Mouse (Mus musculus) heart, postnatal 0 days (tissue): Measurements from ENCODE around the gene Chrne. TPM values are rescaled to one million over a fixed set of nuclear protein-coding genes. Genes with fewer than 3 reads are reported as not detected.
"Not testable (repeated sequence)": the region's sequence is repeated elsewhere in the genome, so short reads cannot be mapped to it uniquely, and the experiment has no call there.

Experiments used
- ATAC-seq: fragments of 200-750 bp; cut with Nextera tagmentation; 2 replicates; pipeline ENCODE4 v1.8.0; 2017; ENCODE audit warnings: low read depth, moderate number of reproducible peaks, moderate library complexity; ENCODE audit not compliant: insufficient read depth
- DNase-seq: peaks from one replicate; pipeline ENCODE4 v3.0.0-alpha.2; 2016; ENCODE audit warnings: low spot score
- H3K27ac ChIP-seq: fragments of 300-500 bp; sonication (generic); 2 replicates; pipeline ENCODE4 v1.5.1; 2014; ENCODE audit warnings: low read depth, mild to moderate bottlenecking
- H3K27me3 ChIP-seq: fragments of 300-500 bp; sonication (generic); 2 replicates; pipeline ENCODE4 v1.6.1; 2014; ENCODE audit warnings: low read length, mixed read lengths; ENCODE audit not compliant: control insufficient read depth, insufficient read depth
- H3K36me3 ChIP-seq: fragments of 300-500 bp; sonication (generic); replicated peaks from 2 replicates; pipeline ENCODE4 v1.6.1; 2014; ENCODE audit warnings: low read length, mixed read lengths; ENCODE audit not compliant: control insufficient read depth, insufficient read depth
- H3K4me1 ChIP-seq: fragments of 300-500 bp; sonication (generic); 2 replicates; pipeline ENCODE4 v1.6.1; 2014; ENCODE audit warnings: antibody characterized with exemption; ENCODE audit not compliant: control insufficient read depth, insufficient read depth
- H3K4me2 ChIP-seq: fragments of 300-500 bp; sonication (generic); 2 replicates; pipeline ENCODE4 v1.6.1; 2014; ENCODE audit warnings: low read depth, mild to moderate bottlenecking, low read length, moderate library complexity
- H3K4me3 ChIP-seq: fragments of 300-500 bp; sonication (generic); 2 replicates; pipeline ENCODE4 v1.5.1; 2014; ENCODE audit warnings: low read depth, low read length
- H3K9ac ChIP-seq: fragments of 300-500 bp; sonication (generic); replicated peaks from 2 replicates; pipeline ENCODE4 v1.6.1; 2014; ENCODE audit warnings: low read depth, low read length, mixed read lengths
- H3K9me3 ChIP-seq: fragments of 300-500 bp; sonication (generic); replicated peaks from 2 replicates; pipeline ENCODE4 v1.6.1; 2016; ENCODE audit warnings: low read length; ENCODE audit not compliant: control insufficient read depth
- CTCF ChIP-seq: IDR thresholded peaks from 2 replicates; pipeline ENCODE4 v1.5.1; 2016; ENCODE audit warnings: antibody characterized with exemption, control low read depth, low read depth
- EP300 ChIP-seq: IDR thresholded peaks from 2 replicates; pipeline ENCODE4 v1.6.1; 2016; ENCODE audit warnings: antibody characterized with exemption, low read depth
- WGBS: fragments of 180-500 bp; shearing (Covaris S2); extraction: QIAGEN DNeasy Blood & Tissue Kit; methylation state at CpG from one replicate; pipeline ENCODE4 v1.1.7; 2014; 5-methylcytosine and 5-hydroxymethylcytosine counted together
- polyA plus RNA-seq: library from polyadenylated mRNA; unstranded; fragments of >200 nt; fragmentation: Nextera tagmentation; extraction: Ambion mirVana; gene quantifications from 2 replicates; pipeline ENCODE4 v1.2.1, GENCODE M21; 2015
- total RNA-seq: library from RNA; depleted of rRNA; stranded (reverse); fragments of >200 nt; gene quantifications from 2 replicates; pipeline ENCODE4 v1.2.3, GENCODE M21; 2014; ENCODE audit warnings: low replicate concordance

The Chrne gene
- total and polyA plus RNA-seq, 2 experiments from 2014 or later, result not detected

GRCm38 (mm10) chr11:70579710-70580357 lies 39.2 kb downstream of the Chrne start:
- H3K27ac ChIP-seq, result no peak overlapping the region; the same call in 1 of the 2 replicates
- ATAC-seq, result no peak
- WGBS, result 79% methylated on average over 9 of the region's 9 CpGs

GRCm38 (mm10) chr11:70578962-70579361 lies 40.1 kb downstream of the Chrne start:
- Histone ChIP-seq H3K27ac (no peak overlapping the region), H3K36me3 (no peaks in the 10 kb centered on the region), H3K9me3 (no peaks in the 10 kb centered on the region), H3K4me2 (no peak overlapping the region), H3K4me3 (no peak overlapping the region), H3K4me1 (peaks cover 17% of the 10 kb centered on the region), H3K27me3 (no peaks in the 10 kb centered on the region), H3K9ac (no peak overlapping the region)
- DNase-seq (no peak), ATAC-seq (no peak)
- 83% methylated on average over 6 of the region's 6 CpGs for WGBS
- no peak for TF ChIP-seq CTCF
- TF ChIP-seq EP300, result no peak

More at GRCm38 (mm10) chr11:70579710-70580357, 39.2 kb downstream of the Chrne start:
- H3K36me3 ChIP-seq, result no peaks in the 10 kb centered on the region
- H3K9ac ChIP-seq, result no peak overlapping the region
- TF ChIP-seq CTCF (no peak), EP300 (no peak)
- H3K4me3 ChIP-seq, result no peak overlapping the region
- H3K9me3 ChIP-seq, result no peaks in the 10 kb centered on the region
- peaks cover 24% of the 10 kb centered on the region for H3K4me1 ChIP-seq
- no peak overlapping the region for H3K4me2 ChIP-seq
- no peaks in the 10 kb centered on the region for H3K27me3 ChIP-seq
- no peak for DNase-seq

GRCm38 (mm10) chr11:70577201-70577600 lies 41.8 kb downstream of the Chrne start:
- H3K27me3 ChIP-seq, result no peaks in the 10 kb centered on the region
- no peak overlapping the region for H3K27ac ChIP-seq
- DNase-seq (no peak), ATAC-seq (no peak)
- TF ChIP-seq CTCF, result no peak
- no peak for TF ChIP-seq EP300
- peaks cover 11% of the 10 kb centered on the region for H3K4me1 ChIP-seq
- 70% methylated on average over 3 of the region's 3 CpGs for WGBS
- no peaks in the 10 kb centered on the region for H3K9me3 ChIP-seq
- H3K36me3 ChIP-seq, result no peaks in the 10 kb centered on the region
- H3K4me3 ChIP-seq, result no peak overlapping the region
- no peak overlapping the region for H3K4me2 ChIP-seq
- H3K9ac ChIP-seq, result no peak overlapping the region

- H3K4me2 ChIP-seq, result no peak overlapping the region
- DNase-seq (no peak), ATAC-seq (no peak)
- no peak for TF ChIP-seq EP300
- no peak for TF ChIP-seq CTCF
- WGBS, result 83% methylated on average over 6 of the region's 6 CpGs
- no peaks in the 10 kb centered on the region for H3K4me1 ChIP-seq
- no peak overlapping the region for H3K27ac ChIP-seq
- no peaks in the 10 kb centered on the region for H3K36me3 ChIP-seq
- no peaks in the 10 kb centered on the region for H3K9me3 ChIP-seq
- no peaks in the 10 kb centered on the region for H3K27me3 ChIP-seq
- H3K4me3 ChIP-seq, result no peak overlapping the region
- H3K9ac ChIP-seq, result no peak overlapping the region
Measured at GRCm38 (mm10) chr11:70573872-70574271, 45.1 kb downstream of the Chrne start.

GRCm38 (mm10) chr11:70572348-70572902 lies 46.6 kb downstream of the Chrne start:
- TF ChIP-seq CTCF (no peak), EP300 (no peak)
- H3K4me2 ChIP-seq, result no peak overlapping the region
- H3K27me3 ChIP-seq, result no peaks in the 10 kb centered on the region
- H3K9ac ChIP-seq, result no peak overlapping the region
- 56% methylated on average over 5 of the region's 5 CpGs for WGBS
- H3K9me3 ChIP-seq, result no peaks in the 10 kb centered on the region
- no peaks in the 10 kb centered on the region for H3K36me3 ChIP-seq
- H3K4me3 ChIP-seq, result no peak overlapping the region
- ATAC-seq (no peak), DNase-seq (no peak)
- H3K4me1 ChIP-seq, result no peaks in the 10 kb centered on the region
- no peak overlapping the region for H3K27ac ChIP-seq

GRCm38 (mm10) chr11:70571641-70572040 lies 47.4 kb downstream of the Chrne start:
- ATAC-seq, result no peak
- Histone ChIP-seq H3K27me3 (no peaks in the 10 kb centered on the region), H3K9ac (no peak overlapping the region), H3K36me3 (no peaks in the 10 kb centered on the region), H3K4me1 (no peaks in the 10 kb centered on the region), H3K27ac (no peak overlapping the region), H3K9me3 (no peaks in the 10 kb centered on the region), H3K4me3 (no peak overlapping the region), H3K4me2 (no peak overlapping the region)
- no peak for DNase-seq
- TF ChIP-seq CTCF (no peak), EP300 (no peak)
- 92% methylated on average over 1 of the region's 1 CpGs for WGBS

- WGBS, result 79% methylated on average over 1 of the region's 1 CpGs
- not testable (repeated sequence) for ATAC-seq, H3K4me3 ChIP-seq
Measured at GRCm38 (mm10) chr11:70570614-70571013, 48.4 kb downstream of the Chrne start.

More at GRCm38 (mm10) chr11:70570614-70571013, 48.4 kb downstream of the Chrne start:
- H3K27me3 ChIP-seq, H3K9me3 ChIP-seq, H3K9ac ChIP-seq, H3K4me2 ChIP-seq, DNase-seq, H3K36me3 ChIP-seq, H3K4me1 ChIP-seq, H3K27ac ChIP-seq: not testable (repeated sequence)
